Mouse (Mus musculus) right cerebral cortex, postnatal 14 days (tissue): ENCODE data around the gene C1ra.
"Not testable (repeated sequence)": the region's sequence is repeated elsewhere in the genome, so short reads cannot be mapped to it uniquely, and the experiment has no call there.

Experiments used
- DNase-seq: peaks from one replicate; pipeline ENCODE4 v3.0.0; 2022

C1ra gene

DNA sequence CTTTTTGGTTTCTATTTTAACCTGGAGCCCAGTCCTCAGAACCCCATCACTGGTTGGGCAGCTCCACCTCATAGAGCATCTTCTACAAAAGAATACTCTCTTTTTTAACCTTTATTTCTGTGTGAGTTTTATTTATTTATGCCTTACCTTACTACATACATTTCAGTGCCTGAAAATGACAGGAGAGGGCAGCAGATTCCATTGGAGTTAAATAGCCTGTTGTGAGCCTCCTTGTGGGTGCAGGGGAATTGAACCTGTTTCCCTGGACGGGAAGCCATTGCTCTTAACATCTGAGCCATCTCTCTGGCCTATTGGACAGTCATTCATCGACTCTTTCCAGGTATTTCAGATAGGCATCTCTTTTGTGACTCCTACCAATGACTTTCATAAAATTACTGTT lies 33.2 kb downstream of the C1ra start:
- no peak for DNase-seq

DNA sequence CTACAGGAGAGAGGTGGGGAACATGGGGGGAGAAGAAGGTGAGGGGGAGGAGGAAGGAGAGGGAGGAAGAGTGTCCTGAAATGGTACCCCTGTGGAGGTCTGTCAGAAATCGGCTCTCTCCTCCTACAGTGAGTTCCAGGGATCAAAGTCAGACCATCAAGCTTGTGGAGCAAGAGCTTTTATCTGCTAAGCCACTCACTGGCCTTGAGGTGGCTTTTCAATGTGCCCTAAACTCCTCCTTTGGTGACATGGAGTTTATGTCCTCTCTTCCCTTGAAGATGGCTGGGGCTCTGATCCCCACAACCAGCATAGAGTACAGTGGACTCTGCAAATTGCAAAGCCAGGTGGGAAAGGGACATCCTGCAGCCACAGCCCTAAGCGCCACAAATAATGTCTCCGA lies 35.8 kb downstream of the C1ra start:
- DNase-seq = not testable (repeated sequence)

DNA sequence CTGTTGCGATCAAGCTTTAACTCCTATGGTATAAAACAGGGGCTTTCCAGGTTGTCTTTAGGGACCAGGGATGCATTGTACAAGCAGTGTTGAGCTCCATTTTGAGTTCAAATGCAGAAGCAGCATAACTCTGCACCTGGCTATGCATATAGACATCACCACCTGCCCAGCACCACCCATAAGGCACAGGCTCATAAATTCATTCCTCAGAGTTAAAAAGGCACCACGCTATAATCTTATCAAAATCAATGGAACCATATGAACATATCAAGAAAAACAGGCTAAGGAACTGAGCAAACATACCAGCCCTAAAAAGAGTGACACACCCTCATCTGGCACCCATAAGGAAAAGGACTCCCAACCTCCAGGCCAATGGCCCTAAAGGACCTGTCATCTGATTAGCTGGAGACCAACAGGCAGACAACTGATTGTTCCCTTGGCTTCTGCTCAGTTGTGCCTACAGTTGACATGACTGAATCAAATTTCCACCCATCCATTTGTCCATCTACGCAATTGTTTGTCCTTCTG lies 36.9 kb downstream of the C1ra start:
- DNase-seq = no peak

DNA sequence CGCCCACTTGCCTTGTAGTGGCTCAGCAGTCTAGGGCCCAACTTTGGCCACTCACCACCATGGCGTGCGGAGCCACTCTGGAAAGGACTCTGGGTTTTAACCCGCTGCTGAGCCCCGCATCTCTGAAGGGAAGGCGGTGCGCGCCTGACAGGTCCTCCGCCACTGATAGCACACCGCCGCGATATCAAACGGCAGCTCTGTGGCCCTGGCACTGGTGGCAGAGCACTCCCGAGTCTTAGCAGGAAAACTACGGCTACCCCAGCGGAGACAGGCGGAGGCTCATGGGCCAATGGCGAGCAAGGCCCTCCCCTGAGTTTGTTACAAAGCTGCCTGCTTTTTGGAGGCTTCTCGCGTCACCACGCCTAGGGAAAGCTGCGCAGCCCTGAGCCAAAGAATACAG lies 40.6 kb downstream of the C1ra start:
- no peak for DNase-seq

DNA sequence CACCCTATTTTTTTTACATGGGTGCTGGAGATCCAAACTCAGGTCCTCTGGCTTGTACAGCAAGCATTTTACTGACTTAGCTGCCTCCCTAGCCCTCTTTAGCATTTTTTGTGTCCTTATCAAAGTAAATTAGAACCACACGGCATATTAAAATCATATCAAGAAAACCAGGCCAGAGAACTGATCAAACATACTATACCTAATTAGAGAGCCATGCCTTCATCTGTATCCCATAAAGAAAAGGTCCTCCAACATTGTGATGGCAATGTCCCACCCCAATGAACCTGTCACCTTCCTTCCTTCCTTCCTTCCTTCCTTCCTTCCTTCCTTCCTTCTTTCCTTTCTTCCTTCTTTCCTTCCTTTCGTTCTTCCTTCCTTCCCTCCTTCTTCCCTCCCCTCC lies 43.8 kb downstream of the C1ra start:
- DNase-seq = not testable (repeated sequence)

DNA sequence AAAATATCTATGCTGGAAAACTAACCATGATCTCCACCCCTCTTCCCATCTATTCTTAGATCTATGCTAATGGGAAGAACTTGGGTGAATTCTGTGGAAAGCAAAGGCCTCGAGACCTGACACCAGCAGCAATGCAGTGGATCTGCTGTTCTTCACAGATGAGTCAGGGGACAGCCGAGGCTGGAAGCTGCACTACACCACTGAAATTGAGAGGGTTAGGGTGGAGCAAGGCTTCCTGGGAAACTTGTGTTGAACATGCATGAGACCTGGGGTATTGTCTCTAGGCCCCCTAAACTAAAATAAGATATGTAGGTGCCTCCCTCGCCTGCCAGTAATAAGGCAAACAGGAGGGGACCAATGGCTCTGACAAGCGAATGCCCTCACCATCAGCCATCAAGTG lies 49.0 kb downstream of the C1ra start:
- not testable (repeated sequence) for DNase-seq

DNA sequence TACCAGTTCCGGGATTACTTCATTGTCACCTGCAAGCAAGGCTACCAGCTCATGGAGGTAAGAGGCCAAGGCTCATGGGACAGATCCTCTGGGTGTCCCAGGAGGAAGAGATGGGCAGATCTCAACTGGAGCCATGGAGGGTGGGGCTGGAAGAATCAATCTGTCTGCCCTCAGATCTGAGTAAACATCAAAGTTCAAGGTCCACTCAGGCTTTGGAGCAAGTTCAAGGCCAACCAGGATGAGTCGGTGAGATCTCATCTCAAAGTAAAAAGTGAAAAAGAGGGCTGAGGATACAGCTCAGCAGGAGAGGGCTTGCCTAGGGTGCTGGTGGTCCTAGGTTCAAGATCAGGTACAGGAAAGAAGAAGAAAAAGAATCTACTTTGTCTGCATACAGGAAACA lies 49.4 kb downstream of the C1ra start:
- not testable (repeated sequence) for DNase-seq

DNA sequence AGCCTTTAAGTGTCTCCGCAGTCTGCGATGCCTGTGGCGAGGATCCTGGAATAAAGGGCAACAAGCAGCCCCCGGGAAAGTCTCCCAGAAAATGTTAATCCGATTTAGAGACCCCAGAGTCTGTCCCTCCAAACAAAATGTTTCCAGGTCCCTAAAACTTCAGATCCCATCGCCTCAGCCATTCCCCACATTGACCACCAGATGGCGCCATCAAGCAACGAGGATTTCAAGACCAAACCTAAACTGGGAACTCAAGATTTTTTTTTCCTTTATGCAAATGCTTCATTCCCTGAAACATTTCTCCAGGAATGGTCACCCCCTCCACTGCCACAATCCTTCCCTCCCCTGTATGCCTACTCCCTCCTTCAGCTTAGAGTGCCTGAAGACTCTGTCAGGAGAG lies 57.8 kb downstream of the C1ra start, which contains the start of gene C1rb:
Gene C1rb (plus strand): TSS at position 269 of the 400 bp plus-strand sequence.
- DNase-seq = peak; percentile 64
